Mouse (Mus musculus): ENCODE results near the gene Ubash3b. TPM values are rescaled to one million over a fixed set of nuclear protein-coding genes. Genes with fewer than 3 reads are reported as not detected.
A peak's percentile ranks its signal among the peaks of the same experiment; 100 is the strongest.

Gene Ubash3b
- polyA plus RNA-seq, 1 experiment from 2014 or later = 12.1 TPM

DNA sequence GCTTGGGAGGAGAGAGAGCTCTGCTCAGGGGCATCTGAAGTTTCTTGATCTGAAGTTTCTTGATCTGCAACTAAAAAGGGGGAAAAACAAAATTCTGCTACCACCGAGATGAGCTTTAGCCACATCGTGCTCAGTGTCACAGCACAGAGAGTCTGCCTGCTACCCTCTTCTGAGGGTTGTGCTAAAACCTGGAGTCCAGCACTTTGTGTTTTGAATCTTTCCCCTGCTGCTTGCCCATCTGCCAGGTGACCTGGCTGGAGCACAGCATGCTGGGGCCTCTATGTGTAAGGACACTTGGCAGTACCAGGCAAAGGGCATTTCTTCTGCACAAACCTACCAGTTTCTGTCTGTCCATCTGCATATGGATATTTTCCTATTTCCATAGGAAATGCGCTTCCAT, 177.2 kb downstream of the Ubash3b start:
- 74% methylated on average over 3 of the region's 3 CpGs for WGBS
- ATAC-seq (replicated peaks; ENCODE audit: insufficient number of reproducible peaks, low FRiP score, low TSS enrichment, low read depth) = no peak

DNA sequence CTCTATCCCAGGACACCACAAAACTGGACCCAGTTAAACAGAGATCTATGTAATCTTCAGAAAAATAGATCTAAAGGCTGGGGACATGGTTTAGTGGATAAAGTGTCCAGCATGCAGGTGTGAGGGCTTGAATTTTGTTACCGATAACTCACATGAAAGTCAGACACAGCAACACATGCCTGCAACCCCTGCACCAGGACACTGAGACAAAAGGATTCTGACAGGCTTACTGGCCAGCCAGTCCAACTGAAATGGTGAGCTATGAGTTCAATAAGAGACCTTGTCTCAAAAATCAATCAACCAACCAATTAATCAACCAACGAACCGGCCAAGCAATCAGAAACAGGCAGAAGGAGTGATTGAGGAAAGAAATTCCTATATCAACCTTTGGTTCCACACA, 177.7 kb downstream of the Ubash3b start:
- Histone ChIP-seq H3K4me3 (ENCODE audit: low read depth, low read length) (no peak overlapping the region), H3K4me1 (ENCODE audit: control insufficient read depth, insufficient read depth, low read length) (no peaks in the 10 kb centered on the region), H3K27ac (replicated peaks; ENCODE audit: low read depth, low read length) (no peak overlapping the region), H3K9ac (replicated peaks; ENCODE audit: low read length) (no peak overlapping the region), H3K9me3 (replicated peaks; ENCODE audit: control insufficient read depth, low read length) (no peaks in the 10 kb centered on the region), H3K27me3 (ENCODE audit: control insufficient read depth, insufficient read depth, low read length) (no peaks in the 10 kb centered on the region), H3K36me3 (replicated peaks; ENCODE audit: control insufficient read depth, insufficient read depth, low read depth, low read length) (no peaks in the 10 kb centered on the region), H3K4me2 (ENCODE audit: low read depth, low read length) (no peak overlapping the region)
- ATAC-seq (replicated peaks; ENCODE audit: insufficient number of reproducible peaks, low FRiP score, low TSS enrichment, low read depth) = no peak
- WGBS = 85% methylated on average over 3 of the region's 3 CpGs
- DNase-seq (ENCODE audit: low spot score) = no peak

More for the DNA sequence above, 177.2 kb downstream of the Ubash3b start:
- no peaks in the 10 kb centered on the region for H3K4me1 ChIP-seq (ENCODE audit: control insufficient read depth, insufficient read depth, low read length)
- H3K9ac ChIP-seq (replicated peaks; ENCODE audit: low read length) = no peak overlapping the region
- no peaks in the 10 kb centered on the region for H3K27me3 ChIP-seq (ENCODE audit: control insufficient read depth, insufficient read depth, low read length)
- DNase-seq (ENCODE audit: low spot score) = no peak
- H3K27ac ChIP-seq (replicated peaks; ENCODE audit: low read depth, low read length) = no peak overlapping the region
- H3K36me3 ChIP-seq (replicated peaks; ENCODE audit: control insufficient read depth, insufficient read depth, low read depth, low read length) = no peaks in the 10 kb centered on the region
- no peak overlapping the region for H3K4me2 ChIP-seq (ENCODE audit: low read depth, low read length)
- H3K9me3 ChIP-seq (replicated peaks; ENCODE audit: control insufficient read depth, low read length) = no peaks in the 10 kb centered on the region
- H3K4me3 ChIP-seq (ENCODE audit: low read depth, low read length) = no peak overlapping the region

DNA sequence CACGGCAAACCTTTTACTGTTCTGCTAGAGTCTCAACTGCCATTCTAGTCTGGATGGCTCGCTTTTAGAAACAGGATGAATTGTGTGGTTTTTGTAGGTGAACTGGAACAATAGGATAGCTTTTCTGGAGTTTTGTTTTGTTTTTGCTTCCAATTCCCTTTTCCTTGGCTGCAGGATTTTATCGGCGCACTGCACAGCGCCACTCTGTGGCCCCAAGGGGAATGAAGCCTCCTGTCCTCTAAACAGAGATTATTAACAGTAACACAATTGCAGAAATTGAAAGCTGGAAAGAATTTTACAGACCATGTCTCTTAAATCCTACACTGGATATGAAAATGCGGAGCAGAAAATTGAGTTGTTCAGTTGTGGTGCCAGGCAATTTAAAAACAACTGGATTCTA, 179.0 kb downstream of the Ubash3b start:
- Histone ChIP-seq H3K9ac (replicated peaks; ENCODE audit: low read length) (no peak overlapping the region), H3K4me1 (ENCODE audit: control insufficient read depth, insufficient read depth, low read length) (no peaks in the 10 kb centered on the region), H3K27ac (replicated peaks; ENCODE audit: low read depth, low read length) (no peak overlapping the region), H3K27me3 (ENCODE audit: control insufficient read depth, insufficient read depth, low read length) (no peaks in the 10 kb centered on the region), H3K9me3 (replicated peaks; ENCODE audit: control insufficient read depth, low read length) (no peaks in the 10 kb centered on the region), H3K4me2 (ENCODE audit: low read depth, low read length) (no peak overlapping the region), H3K36me3 (replicated peaks; ENCODE audit: control insufficient read depth, insufficient read depth, low read depth, low read length) (no peaks in the 10 kb centered on the region), H3K4me3 (ENCODE audit: low read depth, low read length) (no peak overlapping the region)
- ATAC-seq (replicated peaks; ENCODE audit: insufficient number of reproducible peaks, low FRiP score, low TSS enrichment, low read depth) = no peak
- DNase-seq (ENCODE audit: low spot score) = peak; percentile 59
- 41% methylated on average over 6 of the region's 6 CpGs for WGBS

DNA sequence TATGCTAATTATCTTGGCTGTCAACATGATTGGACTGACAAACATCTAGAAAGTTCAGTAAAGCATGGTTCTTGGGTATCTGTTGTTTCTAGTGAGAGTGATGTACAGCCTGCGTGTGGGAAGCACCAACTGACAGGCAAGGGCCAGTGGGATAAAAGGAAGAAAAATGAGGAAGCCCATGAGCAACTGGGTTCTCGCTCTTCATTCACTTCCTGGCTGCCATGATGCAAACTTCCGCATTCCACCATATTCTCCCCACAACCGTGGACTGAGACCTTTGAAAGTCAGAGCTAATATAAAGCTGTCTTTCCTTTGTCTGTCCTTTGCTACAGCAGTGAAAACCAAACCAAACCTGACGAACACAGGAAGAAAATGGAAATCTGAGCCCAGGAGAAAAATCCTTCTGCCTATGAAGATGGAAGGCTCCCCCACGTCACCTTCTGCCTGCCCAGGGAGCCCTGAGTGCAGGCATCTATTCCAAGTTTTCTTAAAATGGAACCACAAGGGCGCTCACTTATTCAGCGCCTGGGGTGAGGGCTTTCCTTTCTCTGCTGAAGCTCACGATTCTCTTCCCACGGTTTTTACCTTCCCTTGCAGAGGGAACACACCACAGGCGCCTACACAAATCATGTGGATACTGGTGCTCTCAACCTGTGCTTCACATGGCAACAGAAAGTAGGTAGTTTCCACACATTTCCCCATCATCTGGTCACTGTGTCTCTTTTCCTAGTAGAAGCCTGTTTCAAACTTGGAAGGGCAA, 187.3 kb downstream of the Ubash3b start:
- no peaks in the 10 kb centered on the region for H3K4me1 ChIP-seq (ENCODE audit: control insufficient read depth, insufficient read depth, low read length)
- no peak for DNase-seq (ENCODE audit: low spot score)
- no peak overlapping the region for H3K4me3 ChIP-seq (ENCODE audit: low read depth, low read length)
- 82% methylated on average over 11 of the region's 11 CpGs for WGBS
- H3K9me3 ChIP-seq (replicated peaks; ENCODE audit: control insufficient read depth, low read length) = no peaks in the 10 kb centered on the region
- H3K4me2 ChIP-seq (ENCODE audit: low read depth, low read length) = no peak overlapping the region
- no peak overlapping the region for H3K9ac ChIP-seq (replicated peaks; ENCODE audit: low read length)
- no peaks in the 10 kb centered on the region for H3K27me3 ChIP-seq (ENCODE audit: control insufficient read depth, insufficient read depth, low read length)
- no peak for ATAC-seq (replicated peaks; ENCODE audit: insufficient number of reproducible peaks, low FRiP score, low TSS enrichment, low read depth)
- no peaks in the 10 kb centered on the region for H3K36me3 ChIP-seq (replicated peaks; ENCODE audit: control insufficient read depth, insufficient read depth, low read depth, low read length)
- H3K27ac ChIP-seq (replicated peaks; ENCODE audit: low read depth, low read length) = no peak overlapping the region

DNA sequence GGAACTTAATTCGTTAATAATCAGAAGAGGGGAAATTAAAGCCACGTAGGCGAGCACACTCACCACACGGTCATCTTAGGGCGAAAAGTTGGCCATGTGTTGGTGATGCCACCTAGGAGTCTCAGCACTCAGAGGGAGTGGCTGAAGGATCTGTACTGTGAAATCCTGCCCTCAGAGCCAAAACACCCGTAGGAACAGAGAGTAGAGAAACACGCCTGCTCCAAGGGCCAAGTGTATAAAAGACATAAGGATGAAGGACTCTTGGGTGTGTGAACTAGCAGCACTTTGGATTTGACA, 197.1 kb downstream of the Ubash3b start:
- DNase-seq (ENCODE audit: low spot score) = no peak
- no peaks in the 10 kb centered on the region for H3K9me3 ChIP-seq (replicated peaks; ENCODE audit: control insufficient read depth, low read length)
- H3K4me2 ChIP-seq (ENCODE audit: low read depth, low read length) = peak overlapping the region; percentile 99
- no peaks in the 10 kb centered on the region for H3K4me1 ChIP-seq (ENCODE audit: control insufficient read depth, insufficient read depth, low read length)
- no peaks in the 10 kb centered on the region for H3K36me3 ChIP-seq (replicated peaks; ENCODE audit: control insufficient read depth, insufficient read depth, low read depth, low read length)
- H3K9ac ChIP-seq (replicated peaks; ENCODE audit: low read length) = no peak overlapping the region
- H3K4me3 ChIP-seq (ENCODE audit: low read depth, low read length) = peak overlapping the region; percentile 44
- WGBS = 13% methylated on average over 7 of the region's 7 CpGs
- H3K27me3 ChIP-seq (ENCODE audit: control insufficient read depth, insufficient read depth, low read length) = peaks cover 13% of the 10 kb centered on the region
- H3K27ac ChIP-seq (replicated peaks; ENCODE audit: low read depth, low read length) = no peak overlapping the region
- ATAC-seq (replicated peaks; ENCODE audit: insufficient number of reproducible peaks, low FRiP score, low TSS enrichment, low read depth) = no peak

DNA sequence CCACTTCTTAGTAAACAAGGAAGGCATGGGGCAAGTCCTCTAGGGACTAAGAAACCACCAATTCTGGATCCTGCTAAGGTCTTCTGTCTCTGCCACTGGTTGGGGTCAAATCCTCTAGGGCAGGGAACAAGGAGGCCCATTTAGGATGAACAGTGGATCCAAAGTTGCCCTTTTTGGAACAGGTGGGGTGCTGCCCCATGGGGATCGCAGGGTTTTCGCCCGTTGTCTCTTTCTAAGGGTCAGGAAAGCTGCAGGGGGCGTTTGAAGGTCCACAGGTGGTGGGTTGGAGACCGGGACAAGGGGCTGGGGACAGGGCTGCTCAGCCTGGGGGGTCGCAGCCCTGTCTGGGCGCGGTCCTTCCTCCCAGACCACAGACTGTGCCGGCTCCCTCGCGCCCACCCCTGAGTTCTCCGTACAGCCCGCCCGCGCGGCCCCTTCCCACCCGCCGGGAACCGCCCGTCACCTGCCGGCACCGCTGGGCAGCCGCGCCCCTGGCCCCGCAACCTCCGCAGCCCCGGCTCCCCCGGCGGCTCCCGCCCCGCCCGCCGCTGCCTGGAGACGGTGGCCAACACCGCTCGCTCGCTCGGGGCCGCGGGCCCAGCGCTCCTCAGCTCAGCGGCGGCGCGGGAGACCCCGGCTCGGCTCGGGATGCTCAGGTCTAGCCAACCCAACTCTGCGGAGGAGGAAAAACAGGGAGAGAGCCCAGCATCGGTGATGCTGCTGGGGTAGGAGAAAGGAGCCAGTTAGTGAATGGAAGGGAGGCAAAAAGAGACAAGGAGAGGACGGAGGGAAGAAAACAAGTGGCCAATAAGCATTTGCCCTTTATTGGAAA, 197.7 kb downstream of the Ubash3b start, which contains the start of gene Jhy:
TSS of gene Jhy (minus strand) at position 533 of the 832 bp plus-strand sequence.
- Histone ChIP-seq H3K9me3 (replicated peaks; ENCODE audit: control insufficient read depth, low read length) (no peaks in the 10 kb centered on the region), H3K36me3 (replicated peaks; ENCODE audit: control insufficient read depth, insufficient read depth, low read depth, low read length) (no peaks in the 10 kb centered on the region), H3K4me3 (ENCODE audit: low read depth, low read length) (peak within 1 kb of the TSS; percentile 44), H3K4me1 (ENCODE audit: control insufficient read depth, insufficient read depth, low read length) (no peaks in the 10 kb centered on the region), H3K27me3 (ENCODE audit: control insufficient read depth, insufficient read depth, low read length) (peaks cover 13% of the 10 kb centered on the region), H3K9ac (replicated peaks; ENCODE audit: low read length) (peak within 1 kb of the TSS; percentile 61), H3K27ac (replicated peaks; ENCODE audit: low read depth, low read length) (no peak within 1 kb of the TSS), H3K4me2 (ENCODE audit: low read depth, low read length) (peak within 1 kb of the TSS; percentile 99)
- DNase-seq (ENCODE audit: low spot score) (peak; percentile 47), ATAC-seq (replicated peaks; ENCODE audit: insufficient number of reproducible peaks, low FRiP score, low TSS enrichment, low read depth) (peak; percentile 65; the same call in 1 of the 2 replicates)
- WGBS = under 1% methylated on average over 43 of the region's 51 CpGs

DNA sequence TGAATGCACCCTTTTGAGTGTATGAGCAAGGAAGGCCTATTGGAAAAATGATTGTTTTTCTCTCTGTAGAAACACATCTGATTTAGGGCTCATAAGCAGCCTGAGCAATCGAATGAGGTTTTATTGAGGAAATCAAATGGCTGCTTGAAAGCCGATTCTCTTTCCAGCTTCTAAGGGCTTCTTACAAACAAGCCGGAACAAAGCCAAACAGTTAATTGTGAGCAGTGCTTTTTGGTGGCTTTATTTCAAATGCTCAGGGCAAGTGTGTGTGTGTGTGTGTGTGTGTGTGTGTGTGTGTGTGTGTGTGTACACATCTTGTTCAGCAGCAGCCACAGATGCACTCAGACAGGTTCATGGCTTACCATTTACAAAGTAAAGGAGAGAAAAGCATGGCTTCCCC, 200.1 kb downstream of the Ubash3b start:
- Histone ChIP-seq H3K4me3 (ENCODE audit: low read depth, low read length) (no peak overlapping the region), H3K27me3 (ENCODE audit: control insufficient read depth, insufficient read depth, low read length) (peaks cover 13% of the 10 kb centered on the region), H3K4me2 (ENCODE audit: low read depth, low read length) (no peak overlapping the region), H3K9me3 (replicated peaks; ENCODE audit: control insufficient read depth, low read length) (no peaks in the 10 kb centered on the region), H3K9ac (replicated peaks; ENCODE audit: low read length) (no peak overlapping the region), H3K4me1 (ENCODE audit: control insufficient read depth, insufficient read depth, low read length) (no peaks in the 10 kb centered on the region), H3K36me3 (replicated peaks; ENCODE audit: control insufficient read depth, insufficient read depth, low read depth, low read length) (no peaks in the 10 kb centered on the region), H3K27ac (replicated peaks; ENCODE audit: low read depth, low read length) (no peak overlapping the region)
- ATAC-seq (replicated peaks; ENCODE audit: insufficient number of reproducible peaks, low FRiP score, low TSS enrichment, low read depth) (no peak), DNase-seq (ENCODE audit: low spot score) (no peak)
- WGBS = 77% methylated on average over 3 of the region's 3 CpGs
